ENCODE assay signal across 8 mouse cellular contexts in the genomic region with DNA sequence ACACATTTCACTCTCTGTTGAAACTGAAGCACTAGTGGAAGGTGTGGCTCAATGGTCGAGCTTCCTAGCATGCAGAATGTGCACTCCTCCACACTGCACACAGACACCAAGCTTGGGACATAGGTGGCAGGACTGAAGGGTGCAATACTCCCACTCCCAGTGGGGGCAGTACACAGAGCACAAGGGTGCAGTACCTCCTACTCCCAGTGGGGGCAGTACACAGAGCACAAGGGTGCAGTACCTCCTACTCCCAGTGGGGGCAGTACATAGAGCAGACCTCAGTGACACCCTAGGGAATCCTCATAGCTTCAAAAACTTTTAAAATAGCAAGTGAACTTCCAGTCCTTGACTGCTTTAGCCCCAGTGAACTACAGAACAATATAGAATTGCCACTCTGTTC. TPM values are rescaled to one million over a fixed set of nuclear protein-coding genes. Genes with fewer than 3 reads are reported as not detected.
DNase-seq lines count a peak whose midpoint lies in the region; ATAC-seq and TF ChIP-seq lines count a peak whose summit lies in the region.

No protein-coding gene starts in this region.

- ATAC-seq in forebrain, postnatal 0 days, result peak; percentile 86
- no peak for ATAC-seq in forebrain, embryonic 13.5 days
- ATAC-seq in embryonic facial prominence, embryonic 11.5 days (replicated peaks; ENCODE audit: insufficient number of reproducible peaks, low FRiP score, low TSS enrichment, low read depth), result no peak

- H3K9ac ChIP-seq in forebrain, postnatal 0 days, result no peak overlapping the region
- H3K9ac ChIP-seq in forebrain, embryonic 13.5 days, result no peak overlapping the region
- H3K9ac ChIP-seq in embryonic facial prominence, embryonic 11.5 days (replicated peaks; ENCODE audit: low read length), result no peak overlapping the region

- peak; percentile 99 for TF ChIP-seq CTCF in forebrain, postnatal 0 days (IDR thresholded peaks at IDR 0.05; ENCODE audit: low read depth)
- TF ChIP-seq CTCF in layer of hippocampus, adult 2 months (conservative IDR thresholded peaks at IDR 0.05), result peak; percentile 96

- H3K27me3 ChIP-seq in forebrain, postnatal 0 days (ENCODE audit: insufficient read depth, low read length), result no peaks in the 10 kb centered on the region
- no peaks in the 10 kb centered on the region for H3K27me3 ChIP-seq in forebrain, embryonic 13.5 days
- no peaks in the 10 kb centered on the region for H3K27me3 ChIP-seq in embryonic facial prominence, embryonic 11.5 days (ENCODE audit: control insufficient read depth, insufficient read depth, low read length)

- H3K4me3 ChIP-seq in forebrain, postnatal 0 days (ENCODE audit: low read depth, low read length), result no peak overlapping the region
- no peak overlapping the region for H3K4me3 ChIP-seq in forebrain, embryonic 13.5 days
- no peak overlapping the region for H3K4me3 ChIP-seq in embryonic facial prominence, embryonic 11.5 days (ENCODE audit: low read depth, low read length)
- no peak overlapping the region for H3K4me3 ChIP-seq in layer of hippocampus, adult 2 months

- DNase-seq in forebrain, postnatal 0 days, result peak; percentile 35
- DNase-seq in urinary bladder, postnatal 4 days (ENCODE audit: low spot score in 2 of 2), result peak; percentile 53 to 69
- DNase-seq in urinary bladder, adult 18-20 months (ENCODE audit: low spot score in 2 of 2), result no peak
- DNase-seq in embryonic facial prominence, embryonic 11.5 days (ENCODE audit: low spot score), result peak; percentile 29
- peak in 1 of 2 experiments; percentile 71 for DNase-seq in layer of hippocampus, adult 2 months (ENCODE audit: low spot score in 2 of 2)
- DNase-seq in naive thymus-derived CD4-positive, alpha-beta T cell, adult 2 months (ENCODE audit: low read depth), result peak; percentile 90
- peak; percentile 69 for DNase-seq in thymus, postnatal 14 days

- no peaks in the 10 kb centered on the region for H3K4me1 ChIP-seq in forebrain, postnatal 0 days (ENCODE audit: insufficient read depth)
- H3K4me1 ChIP-seq in forebrain, embryonic 13.5 days, result no peaks in the 10 kb centered on the region
- no peaks in the 10 kb centered on the region for H3K4me1 ChIP-seq in embryonic facial prominence, embryonic 11.5 days (ENCODE audit: control insufficient read depth, insufficient read depth, low read length)

- no peak overlapping the region for H3K27ac ChIP-seq in forebrain, postnatal 0 days (ENCODE audit: low read depth, low read length)
- H3K27ac ChIP-seq in forebrain, embryonic 13.5 days, result no peak overlapping the region
- H3K27ac ChIP-seq in embryonic facial prominence, embryonic 11.5 days (replicated peaks; ENCODE audit: low read depth, low read length), result no peak overlapping the region
- H3K27ac ChIP-seq in layer of hippocampus, adult 2 months, result no peak overlapping the region

- WGBS in forebrain, postnatal 0 days, result 100% methylated on average over 1 of the region's 1 CpGs
- 97% methylated on average over 1 of the region's 1 CpGs for WGBS in forebrain, embryonic 13.5 days
- whole genome bisulfite sequencing in embryonic facial prominence, embryonic 11.5 days, result 81% methylated on average over 1 of the region's 1 CpGs

- no peak overlapping the region for H3K4me2 ChIP-seq in forebrain, postnatal 0 days (ENCODE audit: low read depth)
- H3K4me2 ChIP-seq in forebrain, embryonic 13.5 days, result no peak overlapping the region
- H3K4me2 ChIP-seq in embryonic facial prominence, embryonic 11.5 days (ENCODE audit: low read depth, low read length), result no peak overlapping the region

- H3K9me3 ChIP-seq in forebrain, postnatal 0 days (ENCODE audit: low read length), result 0 out of 2 replicates have a peak, but pooled peaks cover 4% of the 10 kb centered on the region
- H3K9me3 ChIP-seq in forebrain, embryonic 13.5 days (replicated peaks), result peaks cover 4% of the 10 kb centered on the region; the same call in 1 of the 2 replicates
- H3K9me3 ChIP-seq in embryonic facial prominence, embryonic 11.5 days (replicated peaks; ENCODE audit: control insufficient read depth, low read length), result no peaks in the 10 kb centered on the region

- peaks cover 25% of the 10 kb centered on the region for H3K36me3 ChIP-seq in forebrain, postnatal 0 days (ENCODE audit: insufficient read depth)
- peaks cover 56% of the 10 kb centered on the region for H3K36me3 ChIP-seq in forebrain, embryonic 13.5 days (ENCODE audit: poor library complexity, severe bottlenecking)
- peaks cover 2% of the 10 kb centered on the region for H3K36me3 ChIP-seq in embryonic facial prominence, embryonic 11.5 days (replicated peaks; ENCODE audit: control insufficient read depth, insufficient read depth, low read depth, low read length)

RNA-seq across cellular contexts. Expression of a gene that starts 10.5 kb away (rescaled TPM):
- 36.2 and 45.3 TPM in 2 replicates for total RNA-seq in forebrain, postnatal 0 days (2014; rRNA removed)
- polyA plus RNA-seq in forebrain, postnatal 0 days (2015; fragmentation: Nextera tagmentation; extraction: Ambion mirVana), result 28.5 and 37.1 TPM in 2 replicates
- polyA plus RNA-seq in forebrain, embryonic 13.5 days (2015; fragmentation: Nextera tagmentation; extraction: Ambion mirVana), result 44.2 and 50.4 TPM in 2 replicates
- polyA plus RNA-seq in embryonic facial prominence, embryonic 11.5 days (2014; fragmentation: Nextera tagmentation; extraction: Ambion mirVana), result 62.6 and 63.5 TPM in 2 replicates
- total RNA-seq in layer of hippocampus, adult 2 months (2021), result 10 to 100 TPM; 61.2 to 62.5 TPM

RNA-seq across cellular contexts. Expression of a gene that starts 10.5 kb away (rescaled TPM):
- total RNA-seq in forebrain, postnatal 0 days (2014; rRNA removed), result 78.3 and 88.8 TPM in 2 replicates
- 125 and 139 TPM in 2 replicates for polyA plus RNA-seq in forebrain, postnatal 0 days (2015; fragmentation: Nextera tagmentation; extraction: Ambion mirVana)
- polyA plus RNA-seq in forebrain, embryonic 13.5 days (2015; fragmentation: Nextera tagmentation; extraction: Ambion mirVana), result 120 and 131 TPM in 2 replicates
- polyA plus RNA-seq in embryonic facial prominence, embryonic 11.5 days (2014; fragmentation: Nextera tagmentation; extraction: Ambion mirVana), result 122 and 127 TPM in 2 replicates
- total RNA-seq in layer of hippocampus, adult 2 months (2021), result 10 to 100 TPM; 53.3 to 59.7 TPM

Comparison
In these comparisons a context has a peak if more than half of its experiments do, and no peak if none do; other contexts are left out.
1. DNase-seq: peak in forebrain, postnatal 0 days (single experiment), urinary bladder, postnatal 4 days (2 of 2), embryonic facial prominence, embryonic 11.5 days (single experiment), naive thymus-derived CD4-positive, alpha-beta T cell, adult 2 months (single experiment) and thymus, postnatal 14 days (single experiment); none in urinary bladder, adult 18-20 months (0 of 2).